Mouse (Mus musculus) CD4-positive naive resting alpha-beta T cell, adult 76 days (primary cell): ENCODE results near the gene Med22. TPM values are rescaled to one million over a fixed set of nuclear protein-coding genes. Genes with fewer than 3 reads are reported as not detected.

Experiments
- total RNA-seq: library from RNA; stranded (reverse); gene quantifications from one replicate; pipeline ENCODE4 v1.2.4, GENCODE M21; 2023

Med22 gene
- 16.6 TPM for total RNA-seq

GRCm38 (mm10) chr2:26910124-26910993, at the start of gene Med22, which contains the start of gene Rpl7a:
TSS of gene Med22 (minus strand) at chr2:26910677.
TSS of gene Rpl7a (plus strand) at chr2:26910764.

DNA sequence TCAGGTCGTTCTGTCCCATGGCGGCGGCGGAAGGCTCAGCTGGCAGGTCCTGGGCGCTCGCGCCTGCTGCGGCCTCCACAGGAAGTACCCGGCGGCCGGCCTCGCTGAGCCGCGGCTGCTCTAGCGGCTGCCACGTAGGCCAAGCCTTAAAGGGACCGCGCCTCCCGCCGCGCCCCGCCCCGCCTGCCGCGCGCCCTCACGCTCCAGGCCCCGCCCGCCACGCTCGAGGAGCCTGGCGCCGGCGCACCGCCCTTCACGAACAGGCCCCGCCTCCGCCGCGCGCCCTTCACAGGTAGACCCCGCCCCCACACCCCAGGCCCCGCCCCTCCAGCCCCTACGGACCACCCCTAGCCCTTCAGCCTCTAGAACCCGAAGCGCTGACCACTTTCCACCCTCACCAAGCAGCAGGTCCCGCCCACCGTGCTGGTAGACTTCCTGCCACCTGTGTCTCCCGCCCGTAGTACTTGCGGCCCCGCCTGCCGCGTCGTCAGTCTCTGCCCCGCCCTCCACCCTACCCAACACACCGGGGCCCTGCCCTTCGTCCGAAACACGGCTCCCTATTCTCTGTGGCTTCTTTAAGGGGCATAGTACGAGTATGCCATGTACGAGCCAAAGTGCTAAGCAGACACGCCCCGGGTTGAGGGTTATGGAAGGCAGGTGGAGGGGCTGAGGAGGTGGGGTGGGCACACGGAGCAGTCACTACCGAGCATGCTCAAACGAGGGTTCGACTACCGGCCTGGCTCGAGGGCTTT, 23.0 kb upstream of the Med22 start, which contains the start of the genes Surf4 and Stkld1:
Gene Surf4 (minus strand): TSS at position 625 of the 752 bp plus-strand sequence.
Gene Stkld1 (plus strand): TSS at position 744 of the 752 bp plus-strand sequence.

GRCm38 (mm10) chr2:26915927-26916728, 5.7 kb upstream of the Med22 start, which contains the start of the genes Surf2 and Surf1:
TSS of gene Surf2 (plus strand) at chr2:26916367.
TSS of gene Surf1 (minus strand) at chr2:26916530.

GRCm38 (mm10) chr2:26902467-26903220, 7.8 kb downstream of the Med22 start, which contains the start of gene Surf6:
TSS of gene Surf6 (minus strand) at chr2:26902879.

DNA sequence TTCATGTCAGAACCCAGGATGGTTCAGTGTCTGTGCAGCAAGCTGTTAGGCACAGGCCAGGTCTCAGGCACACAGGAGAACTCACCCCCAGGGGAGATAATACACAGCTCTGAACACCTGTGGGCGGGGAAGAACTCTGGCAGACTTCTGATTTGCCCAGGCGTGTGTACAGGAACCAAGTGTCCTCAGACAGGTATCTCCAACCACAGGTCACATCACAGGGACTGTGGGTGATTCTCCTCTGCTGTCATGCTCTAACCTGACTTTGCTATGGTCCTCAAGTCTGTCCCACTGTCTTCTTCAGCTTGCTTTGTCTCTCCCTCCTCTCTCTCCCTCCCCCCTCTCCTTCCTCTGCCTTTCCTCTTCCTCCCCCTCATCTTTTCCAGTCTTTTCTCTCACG, 45.6 kb downstream of the Med22 start, which contains the start of gene Abo:
Gene Abo (minus strand): TSS at position 101 of the 400 bp plus-strand sequence.

Other genes with a start within 250 kb of the Med22 start
- 4.2 TPM for gene Lcn4, start 239.4 kb downstream of the Med22 start, total RNA-seq
- not detected for gene Abo, start 45.7 kb downstream of the Med22 start, total RNA-seq
- gene Surf6, start 7.8 kb downstream of the Med22 start, total RNA-seq, result 62.8 TPM
- 1,114 TPM for gene Rpl7a, start 87 bp upstream of the Med22 start, total RNA-seq
- gene Surf2, start 5.7 kb upstream of the Med22 start, total RNA-seq, result 45.4 TPM
- 67.8 TPM for gene Surf1, start 5.9 kb upstream of the Med22 start, total RNA-seq
- gene Surf4, start 23.3 kb upstream of the Med22 start, total RNA-seq, result 85.7 TPM
- not detected for gene Stkld1, start 23.4 kb upstream of the Med22 start, total RNA-seq
- 56.8 TPM for gene Rexo4, start 53.7 kb upstream of the Med22 start, total RNA-seq
- gene Adamts13, start 62.7 kb upstream of the Med22 start, total RNA-seq, result not detected
- 27.6 TPM for gene Cacfd1, start 99.2 kb upstream of the Med22 start, total RNA-seq
- 1.2 TPM for gene Slc2a6, start 117.3 kb upstream of the Med22 start, total RNA-seq
- gene Mymk, start 161.5 kb upstream of the Med22 start, total RNA-seq, result not detected
- not detected for gene Adamtsl2, start 168.7 kb upstream of the Med22 start, total RNA-seq
- gene Fam163b, start 231.8 kb upstream of the Med22 start, total RNA-seq, result not detected